Mouse (Mus musculus) heart, postnatal 10 days (tissue): ENCODE measurements at regions not wholly inside any gene's neighbourhood (a gene's known extent, or its start where the extent isn't known, plus 50 kb on each side); places are given as distances from the start of the nearest gene placed in this dataset.
A peak's percentile ranks its signal among the peaks of the same experiment; 100 is the strongest.

Source experiments
- DNase-seq, 2 experiments: peaks; one replicate each; pipeline ENCODE4 v3.0.0; 2021
- intact Hi-C: fragments of 180-260 bp; cut with DNase I; formaldehyde crosslinking; loops from one replicate; pipeline ENCODE4 v1.15.1; 2025

- DNase-seq, result no peak
- intact Hi-C loops, result no loop called here
These were observed 104.1 kb upstream of the Kdm8 start for GRCm38 (mm10) chr7:125340326-125340905.

- no peak for DNase-seq
- intact Hi-C loops, result no loop called here
These were observed 94.9 kb upstream of the Kdm8 start for GRCm38 (mm10) chr7:125349606-125350005.

DNA sequence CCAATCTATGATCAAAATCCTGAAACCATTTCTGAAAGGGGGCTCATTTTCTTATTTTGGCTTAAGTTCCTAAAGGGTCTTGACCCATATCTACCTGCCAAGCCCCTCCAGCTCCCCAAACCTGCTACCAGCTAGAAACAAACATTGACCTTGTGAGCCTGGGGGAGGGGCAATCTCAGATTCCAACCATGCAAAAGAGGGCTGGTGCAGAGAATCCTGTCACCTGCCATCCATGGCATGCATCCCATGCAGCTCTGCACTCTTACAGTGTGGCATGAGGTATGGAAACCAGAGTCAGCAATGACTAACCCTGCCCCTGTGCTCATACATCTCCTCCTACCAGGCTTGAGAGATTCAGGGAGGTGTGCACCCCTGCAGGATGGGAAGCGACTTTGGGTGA is 90.3 kb upstream of the Kdm8 start:
- intact Hi-C loops, result no loop called here

DNA sequence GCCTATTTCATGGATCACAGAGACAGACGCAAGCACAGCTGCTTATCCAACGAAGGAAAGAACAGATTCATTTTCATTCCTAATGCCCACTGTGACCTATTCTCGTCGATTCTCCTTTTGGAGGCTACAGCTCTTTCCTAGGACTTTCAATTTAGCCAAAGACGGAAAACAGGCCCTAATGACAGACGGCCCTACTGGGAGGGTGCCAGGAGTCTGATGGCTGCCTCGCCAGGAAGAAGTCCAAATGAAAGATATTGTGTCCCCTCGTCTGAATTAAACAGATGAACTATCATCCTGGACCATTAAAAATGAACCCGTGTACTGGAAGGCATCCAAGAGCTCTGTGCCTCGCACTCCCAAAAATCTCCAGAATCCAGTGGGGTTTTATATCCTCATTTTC is 89.5 kb upstream of the Kdm8 start:
- intact Hi-C loops, result no loop called here
- peak; percentile 4 to 11 for DNase-seq

More for the DNA sequence above, 90.3 kb upstream of the Kdm8 start:
- no peak for DNase-seq

DNA sequence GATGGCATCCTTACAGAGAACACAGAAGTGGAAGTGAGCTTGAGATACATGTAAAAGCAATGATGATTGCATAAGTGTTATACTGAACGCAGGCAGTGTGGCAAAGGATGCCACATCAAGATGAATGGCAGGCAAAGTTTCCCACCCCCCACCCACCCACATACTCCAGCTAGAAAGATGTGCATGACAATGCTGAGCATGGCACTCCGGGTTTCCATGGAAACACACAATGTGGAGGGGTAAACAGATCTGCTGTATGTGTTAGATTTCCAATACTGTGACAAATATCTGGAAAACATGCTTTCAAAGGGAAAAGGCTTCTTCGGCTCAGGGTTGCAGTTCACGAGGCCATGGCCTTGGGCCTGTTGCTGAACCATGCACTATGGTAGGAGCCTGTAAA is 86.5 kb upstream of the Kdm8 start:
- intact Hi-C loops, result no loop called here
- no peak for DNase-seq

GRCm38 (mm10) chr7:125383021-125383420 is 61.5 kb upstream of the Kdm8 start:
- intact Hi-C loops, result no loop called here
- no peak for DNase-seq

DNA sequence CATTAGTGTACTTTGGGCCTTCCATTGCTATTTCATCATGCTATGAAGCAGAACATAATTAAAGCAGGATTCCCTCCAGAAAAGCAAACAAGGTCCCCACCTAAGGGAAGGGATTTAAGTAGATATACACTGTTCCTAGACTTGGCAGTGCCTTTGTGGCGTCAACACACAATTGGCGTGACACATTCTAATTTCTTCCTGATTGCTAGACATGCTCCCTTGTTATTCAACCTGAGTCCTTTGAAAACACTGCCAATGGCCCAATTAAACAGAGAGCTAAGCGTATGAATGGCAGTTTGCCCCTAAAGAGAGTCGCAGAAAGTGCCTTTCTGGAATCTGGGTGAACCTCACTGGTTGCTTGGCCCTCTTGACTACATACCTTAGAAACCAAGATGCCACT is 60.3 kb upstream of the Kdm8 start:
- intact Hi-C loops, result no loop called here
- no peak for DNase-seq

DNA sequence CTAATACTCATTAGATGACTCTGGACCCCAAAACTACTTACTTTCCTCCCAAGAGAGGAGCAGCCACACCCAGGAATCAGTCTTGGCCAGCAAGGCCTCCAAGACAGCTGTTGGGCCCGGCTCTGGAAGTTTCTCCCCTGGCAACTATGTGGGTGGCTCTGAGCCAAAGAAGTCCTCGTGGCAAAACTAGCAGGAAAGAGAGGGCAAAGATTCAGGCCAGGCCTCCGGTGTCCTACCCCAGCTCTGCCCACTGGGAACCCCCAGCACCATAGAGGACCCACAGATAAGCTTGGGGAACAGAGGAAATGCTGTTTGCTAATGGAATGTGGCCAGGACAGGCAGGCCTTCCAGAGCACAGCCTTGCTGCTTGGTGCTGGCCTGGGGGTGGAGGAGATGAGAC is 51.9 kb upstream of the Kdm8 start:
- intact Hi-C loops, result loop anchor here (2.0 to 10.0 kb wide), 3 partner anchors 212 to 1868 kb away; no protein-coding TSS in a partner anchor
- DNase-seq, result peak; percentile 34 to 53

- intact Hi-C loops, result loop anchor here (1.0 to 10.0 kb wide), 5 partner anchors 212 to 1868 kb away; no protein-coding TSS in a partner anchor
- DNase-seq, result no peak
These were observed 51.2 kb upstream of the Kdm8 start for GRCm38 (mm10) chr7:125393228-125393627.

GRCm38 (mm10) chr7:125393654-125394346 is 50.7 kb upstream of the Kdm8 start:
- intact Hi-C loops, result loop anchor here (1.0 to 10.0 kb wide), 5 partner anchors 213 to 1869 kb away; no protein-coding TSS in a partner anchor

More at GRCm38 (mm10) chr7:125393654-125394346, 50.7 kb upstream of the Kdm8 start:
- peak; percentile 96 to 98 for DNase-seq
